Mouse (Mus musculus) bone marrow macrophage, adult 2 months (primary cell): ENCODE measurements around the gene Gstcd. TPM values are rescaled to one million over a fixed set of nuclear protein-coding genes. Genes with fewer than 3 reads are reported as not detected.

ENCODE experiments used
- H3K27ac ChIP-seq: 2 replicates; pipeline ENCODE4 v1.5.1; 2012; ENCODE audit warnings: low read depth, low read length; ENCODE audit not compliant: insufficient read depth
- H3K4me1 ChIP-seq: 2 replicates; pipeline ENCODE4 v1.6.1; 2012; ENCODE audit warnings: low read length; ENCODE audit not compliant: control insufficient read depth, insufficient read depth
- H3K4me3 ChIP-seq: 2 replicates; pipeline ENCODE4 v1.5.1; 2012; ENCODE audit warnings: mild to moderate bottlenecking, low read length, moderate library complexity; ENCODE audit not compliant: insufficient read depth
- CTCF ChIP-seq: IDR thresholded peaks from 2 replicates; pipeline ENCODE4 v1.5.1; 2012; ENCODE audit warnings: low read depth, mild to moderate bottlenecking, low read length, moderate library complexity
- POLR2A ChIP-seq: IDR thresholded peaks from 2 replicates; pipeline ENCODE4 v1.6.1; 2012; ENCODE audit warnings: mild to moderate bottlenecking, low read depth, low read length, borderline replicate concordance
- polyA plus RNA-seq: library from polyadenylated mRNA; stranded (reverse); fragments of >200 nt; gene quantifications from 2 replicates; pipeline ENCODE4 v1.2.4, GENCODE M21; 2012; ENCODE audit not compliant: missing spikeins, insufficient read depth, insufficient read length

Gstcd gene
- polyA plus RNA-seq, 1 experiment = 4.5 TPM

DNA sequence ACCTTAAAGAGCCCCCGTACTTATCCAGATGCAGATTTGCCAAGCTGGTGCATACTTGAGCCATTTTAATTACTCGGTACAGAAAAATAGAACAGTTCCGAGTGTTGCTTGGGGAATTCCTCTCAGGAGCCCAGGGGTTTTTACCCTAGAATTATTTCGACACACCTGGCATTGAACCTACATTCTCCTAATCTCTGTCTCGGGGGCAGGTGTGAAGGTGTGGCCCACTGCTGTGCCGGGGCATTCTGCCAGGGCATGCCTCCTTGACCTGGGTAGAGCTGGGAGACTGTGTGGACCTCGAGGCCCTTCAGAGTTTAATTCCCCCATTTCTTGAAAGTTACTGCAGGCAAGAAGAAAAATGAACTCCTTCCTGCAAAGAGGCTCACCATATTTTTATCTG, 146.2 kb downstream of the Gstcd start:
- Histone ChIP-seq H3K27ac (no peak overlapping the region), H3K4me3 (no peak overlapping the region), H3K4me1 (no peaks in the 10 kb centered on the region)
- TF ChIP-seq POLR2A (no peak), CTCF (no peak)

DNA sequence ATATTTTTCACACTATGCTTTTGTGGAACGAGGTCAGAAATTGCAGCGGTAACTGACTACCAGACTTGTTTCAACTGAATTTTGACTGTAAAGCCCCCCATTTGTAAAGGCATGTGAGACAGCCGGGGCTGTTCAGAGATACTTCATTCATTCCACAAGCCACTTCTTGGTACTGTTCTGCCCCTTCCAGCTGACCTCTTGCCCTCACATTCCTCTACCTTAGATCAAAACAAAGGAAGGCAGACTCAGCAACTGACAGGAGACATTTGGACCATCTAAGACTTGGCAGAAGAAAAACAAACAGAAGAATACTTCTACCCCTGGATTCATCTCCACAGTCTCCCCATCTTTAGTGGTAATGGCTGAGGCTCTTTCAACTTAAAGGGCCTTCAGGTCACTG, 147.2 kb downstream of the Gstcd start:
- TF ChIP-seq POLR2A = no peak
- no peak for TF ChIP-seq CTCF
- no peaks in the 10 kb centered on the region for H3K4me1 ChIP-seq
- H3K27ac ChIP-seq = no peak overlapping the region
- no peak overlapping the region for H3K4me3 ChIP-seq

DNA sequence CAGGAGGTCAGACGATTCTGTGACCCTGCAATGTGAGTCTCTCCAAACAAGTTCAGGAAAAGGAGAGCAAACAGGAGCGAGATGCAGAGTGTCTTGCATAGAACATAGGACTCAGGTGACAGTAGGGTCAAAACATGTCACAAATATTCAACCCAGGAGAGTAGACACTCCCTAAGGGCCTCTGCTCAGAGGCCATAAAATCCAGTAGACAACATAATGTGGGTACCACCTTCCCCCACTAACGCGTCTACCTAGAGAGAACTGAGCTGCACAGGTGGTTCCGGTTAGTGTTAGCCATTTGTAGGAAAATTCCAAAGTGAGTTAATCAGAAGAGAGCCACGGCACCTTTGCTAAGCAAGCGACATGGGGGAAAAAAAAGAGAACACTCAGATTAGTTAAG, 147.6 kb downstream of the Gstcd start:
- Histone ChIP-seq H3K4me1 (no peaks in the 10 kb centered on the region), H3K4me3 (no peak overlapping the region), H3K27ac (no peak overlapping the region)
- no peak for TF ChIP-seq CTCF
- no peak for TF ChIP-seq POLR2A

DNA sequence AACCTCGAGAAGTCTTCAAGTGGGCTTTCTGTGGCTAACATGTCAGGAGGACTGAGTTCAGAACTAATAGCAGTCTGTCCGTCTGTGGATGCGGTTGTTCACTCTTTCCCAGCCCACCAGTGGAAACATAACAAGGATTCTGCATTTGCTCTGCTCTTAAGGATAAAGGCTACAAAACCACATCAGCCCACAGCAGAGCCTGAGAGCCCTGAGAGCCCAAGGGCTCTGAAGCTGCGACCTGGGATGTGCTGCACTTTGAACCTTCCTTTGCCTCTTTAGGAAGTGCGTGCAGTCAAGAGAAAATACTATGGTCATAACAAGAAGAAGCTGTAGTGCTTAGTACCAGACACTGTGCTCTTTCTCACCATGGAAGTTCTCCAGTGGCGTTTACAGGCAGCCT, 149.1 kb downstream of the Gstcd start:
- H3K27ac ChIP-seq = no peak overlapping the region
- no peak overlapping the region for H3K4me3 ChIP-seq
- H3K4me1 ChIP-seq = no peaks in the 10 kb centered on the region
- TF ChIP-seq POLR2A (no peak), CTCF (no peak)

DNA sequence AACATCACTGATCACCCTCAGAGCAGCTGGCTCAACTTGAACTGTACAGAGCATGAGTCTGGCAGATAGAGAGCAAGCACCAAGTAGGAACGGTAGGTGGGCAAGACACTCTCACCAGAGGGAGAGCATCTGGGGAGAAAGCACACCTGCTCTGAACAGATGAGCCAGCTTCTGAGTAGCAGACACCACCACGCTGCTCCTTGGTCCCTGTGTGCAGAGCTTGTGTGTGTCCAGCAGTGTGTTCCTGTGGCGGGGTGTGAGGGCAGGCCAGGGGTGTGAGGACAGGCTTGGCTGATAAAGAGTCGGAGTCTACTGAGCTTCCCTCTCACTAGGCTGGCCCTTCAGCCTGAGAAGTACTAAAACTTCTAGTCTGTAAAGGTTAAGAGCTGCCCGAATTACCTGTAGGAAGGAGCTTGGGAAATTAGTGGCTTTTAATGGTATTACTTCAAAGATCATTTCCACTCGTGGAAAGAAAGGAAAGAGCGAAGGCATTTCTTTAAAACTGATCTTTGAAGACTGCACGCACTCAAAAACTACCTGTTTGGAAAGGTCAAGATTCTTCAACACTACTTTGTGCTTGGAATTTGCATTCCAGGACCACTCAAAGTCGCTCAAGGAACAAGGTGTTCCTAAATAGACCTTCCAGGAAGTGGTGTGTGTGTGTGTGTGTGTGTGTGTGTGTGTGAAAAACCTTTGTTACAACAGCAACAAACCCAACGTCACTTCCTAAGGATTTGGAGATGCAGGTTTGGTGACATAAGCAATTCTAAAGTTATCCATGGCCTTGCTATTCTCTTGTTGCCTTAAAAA, 151.4 kb downstream of the Gstcd start:
- Histone ChIP-seq H3K4me3 (no peak overlapping the region), H3K27ac (no peak overlapping the region), H3K4me1 (no peaks in the 10 kb centered on the region)
- no peak for TF ChIP-seq CTCF
- TF ChIP-seq POLR2A = no peak

DNA sequence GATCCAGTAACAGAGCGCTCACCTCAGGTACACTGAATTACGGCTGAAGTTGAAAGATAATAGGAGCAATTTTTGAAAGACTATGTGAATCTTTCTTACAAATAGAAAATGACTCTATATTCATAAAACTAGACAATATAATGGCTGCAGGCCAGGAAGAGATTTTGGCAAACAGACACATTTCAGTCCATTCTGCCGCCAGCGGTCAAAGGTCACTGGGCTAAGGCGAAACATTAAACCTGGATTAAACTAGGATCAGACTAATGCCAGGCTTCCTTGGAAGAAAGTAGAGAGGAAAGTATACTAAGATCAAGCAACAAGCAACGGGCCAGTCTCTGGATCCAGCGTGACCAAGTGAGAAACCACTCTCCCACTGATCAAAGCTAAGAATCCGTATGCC, 152.8 kb downstream of the Gstcd start:
- TF ChIP-seq POLR2A (no peak), CTCF (no peak)
- Histone ChIP-seq H3K27ac (no peak overlapping the region), H3K4me1 (no peaks in the 10 kb centered on the region), H3K4me3 (no peak overlapping the region)

DNA sequence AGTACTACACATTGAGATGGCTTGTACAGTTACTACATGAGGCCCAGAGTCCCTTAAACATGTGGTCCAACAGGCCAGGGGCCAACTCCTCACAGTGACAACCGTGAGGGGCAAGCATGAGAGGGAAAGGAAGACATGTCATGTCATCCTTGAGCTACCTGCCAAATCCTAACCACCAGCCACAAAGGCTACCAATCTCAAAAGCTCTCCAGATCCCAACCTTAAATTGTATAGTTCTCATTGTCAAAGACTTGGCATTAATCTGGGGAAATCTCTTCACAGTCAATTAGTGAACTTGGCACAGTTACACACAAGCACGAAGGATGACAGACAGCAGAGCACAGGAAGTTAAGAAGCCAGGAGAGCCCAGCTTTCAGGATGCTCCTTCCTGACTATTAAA, 157.2 kb downstream of the Gstcd start:
- H3K27ac ChIP-seq = no peak overlapping the region
- no peak overlapping the region for H3K4me3 ChIP-seq
- TF ChIP-seq POLR2A (no peak), CTCF (no peak)
- H3K4me1 ChIP-seq = no peaks in the 10 kb centered on the region

Other genes with a start within 250 kb of the Gstcd start
- 0.24 TPM in 1 of 2 replicates, not detected in the other for gene Npnt, start 141.7 kb downstream of the Gstcd start, polyA plus RNA-seq
- gene Ints12, start 193 bp downstream of the Gstcd start, polyA plus RNA-seq = 32.5 and 38.8 TPM in 2 replicates
- not detected in 2 replicates for gene Arhgef38, start 142.9 kb upstream of the Gstcd start, polyA plus RNA-seq
- 28.4 and 34.0 TPM in 2 replicates for gene Ppa2, start 218.1 kb upstream of the Gstcd start, polyA plus RNA-seq